Mouse (Mus musculus) megakaryocyte, adult 5-6 weeks (primary cell): ENCODE data around the gene Wdr34. TPM values are rescaled to one million over a fixed set of nuclear protein-coding genes. Genes with fewer than 3 reads are reported as not detected.

Source experiments
- ATAC-seq: 2 replicates; pipeline ENCODE4 v1.8.0; 2016; ENCODE audit warnings: mild to moderate bottlenecking, inconsistent platforms; ENCODE audit not compliant: poor library complexity, severe bottlenecking
- total RNA-seq, 2 experiments: library from RNA; stranded (forward) in 1 of 2; stranded (reverse) in 1 of 2; fragments of 153-499, 151-499 nt in 1 of 2; fragments of 221-1000, 200-1000 nt in 1 of 2; gene quantifications; 2 replicates each; pipeline versions ENCODE4 v1.2.3 to v1.2.4; 2015 to 2017

Gene Wdr34
- total RNA-seq (2015) (0.91 and 1.2 TPM in 2 replicates), total RNA-seq (2017) (1.8 and 5.7 TPM in 2 replicates)

- peak; percentile 99 for ATAC-seq
Observed at GRCm38 (mm10) chr2:30048699-30049388, at the start of gene Wdr34. Wdr34 (minus strand) TSS chr2:30048881.

- 0 out of 2 replicates have a peak, but pooled peaks have one; percentile 31 for ATAC-seq
Observed at GRCm38 (mm10) chr2:30095882-30096527, 47.3 kb upstream of the Wdr34 start.

GRCm38 (mm10) chr2:30094208-30094588, 45.5 kb upstream of the Wdr34 start:
- no peak for ATAC-seq

- peak; percentile 97 for ATAC-seq
Observed at GRCm38 (mm10) chr2:30093471-30094207, 45.0 kb upstream of the Wdr34 start, which contains the start of gene Zdhhc12. Zdhhc12 (minus strand) TSS chr2:30093648.

- ATAC-seq, result no peak
Observed at GRCm38 (mm10) chr2:30092280-30092918, 43.7 kb upstream of the Wdr34 start.

- no peak for ATAC-seq
Observed at GRCm38 (mm10) chr2:30091521-30091920, 42.8 kb upstream of the Wdr34 start.

GRCm38 (mm10) chr2:30087310-30087709, 38.6 kb upstream of the Wdr34 start:
- peak; percentile 18; the same call in 1 of the 2 replicates for ATAC-seq

- ATAC-seq, result no peak
Observed at GRCm38 (mm10) chr2:30084632-30085031, 36.0 kb upstream of the Wdr34 start.

GRCm38 (mm10) chr2:30084113-30084512, 35.4 kb upstream of the Wdr34 start:
- peak; percentile 68 for ATAC-seq

- no peak for ATAC-seq
Observed at GRCm38 (mm10) chr2:30080181-30080800, 31.6 kb upstream of the Wdr34 start.

GRCm38 (mm10) chr2:30078760-30079159, 30.1 kb upstream of the Wdr34 start:
- no peak for ATAC-seq

GRCm38 (mm10) chr2:30078349-30078712, 29.6 kb upstream of the Wdr34 start:
- peak; percentile 31 for ATAC-seq

- ATAC-seq, result peak; percentile 94
Observed at GRCm38 (mm10) chr2:30077502-30078348, 29.0 kb upstream of the Wdr34 start, which contains the start of gene Pkn3. Pkn3 (plus strand) TSS chr2:30077684.

- peak; percentile 50 for ATAC-seq
Observed at GRCm38 (mm10) chr2:30076959-30077358, 28.3 kb upstream of the Wdr34 start.

- no peak for ATAC-seq
Observed at GRCm38 (mm10) chr2:30076439-30076838, 27.8 kb upstream of the Wdr34 start.

- ATAC-seq, result no peak
Observed at GRCm38 (mm10) chr2:30075625-30076024, 26.9 kb upstream of the Wdr34 start.

GRCm38 (mm10) chr2:30073285-30073684, 24.6 kb upstream of the Wdr34 start:
- no peak for ATAC-seq

- ATAC-seq, result no peak
Observed at GRCm38 (mm10) chr2:30072875-30073274, 24.2 kb upstream of the Wdr34 start.

GRCm38 (mm10) chr2:30067962-30068361, 19.3 kb upstream of the Wdr34 start:
- ATAC-seq, result no peak
